Mouse (Mus musculus): ENCODE data around the gene Cpt1a. TPM values are rescaled to one million over a fixed set of nuclear protein-coding genes. Genes with fewer than 3 reads are reported as not detected.

The Cpt1a gene
- polyA plus RNA-seq, 1 experiment = 45.9 TPM

GRCm38 (mm10) chr19:3363510-3363909 lies 41.4 kb downstream of the Cpt1a start:
- Histone ChIP-seq H3K27ac (ENCODE audit: insufficient read depth, low read length) (no peak overlapping the region), H3K27me3 (ENCODE audit: control insufficient read depth, insufficient read depth, low read length) (no peaks in the 10 kb centered on the region), H3K4me3 (ENCODE audit: extremely low read depth, insufficient read depth, insufficient read length) (no peak overlapping the region), H3K4me1 (ENCODE audit: control insufficient read depth, insufficient read depth, insufficient read length) (no peaks in the 10 kb centered on the region), H3K36me3 (ENCODE audit: control insufficient read depth, insufficient read depth, low read length) (peaks cover 41% of the 10 kb centered on the region)
- DNase-seq (ENCODE audit: low read depth in 1 of 2, low spot score in 2 of 2) = no peak
- no peak for TF ChIP-seq CTCF (IDR thresholded peaks at IDR 0.05; ENCODE audit: extremely low read depth, insufficient read depth, insufficient read length, insufficient replicate concordance)
- WGBS = 97% methylated on average over 4 of the region's 4 CpGs

- 100% methylated on average over 3 of the region's 3 CpGs for WGBS
Observed at GRCm38 (mm10) chr19:3365089-3365488, 43.0 kb downstream of the Cpt1a start.

GRCm38 (mm10) chr19:3368276-3368675 lies 46.1 kb downstream of the Cpt1a start:
- H3K36me3 ChIP-seq (ENCODE audit: control insufficient read depth, insufficient read depth, low read length) = peaks cover 47% of the 10 kb centered on the region
- H3K4me3 ChIP-seq (ENCODE audit: extremely low read depth, insufficient read depth, insufficient read length) = no peak overlapping the region
- TF ChIP-seq CTCF (IDR thresholded peaks at IDR 0.05; ENCODE audit: extremely low read depth, insufficient read depth, insufficient read length, insufficient replicate concordance) = no peak
- TF ChIP-seq POLR2A (IDR thresholded peaks at IDR 0.05; ENCODE audit: low read depth, low read length) = no peak
- 90% methylated on average over 3 of the region's 3 CpGs for WGBS
- no peaks in the 10 kb centered on the region for H3K4me1 ChIP-seq (ENCODE audit: control insufficient read depth, insufficient read depth, insufficient read length)
- H3K27ac ChIP-seq (ENCODE audit: insufficient read depth, low read length) = no peak overlapping the region
- H3K27me3 ChIP-seq (ENCODE audit: control insufficient read depth, insufficient read depth, low read length) = no peaks in the 10 kb centered on the region
- no peak for DNase-seq (ENCODE audit: low read depth in 1 of 2, low spot score in 2 of 2)

More at GRCm38 (mm10) chr19:3365089-3365488, 43.0 kb downstream of the Cpt1a start:
- DNase-seq (ENCODE audit: low read depth in 1 of 2, low spot score in 2 of 2) = no peak
- no peak overlapping the region for H3K27ac ChIP-seq (ENCODE audit: insufficient read depth, low read length)
- no peaks in the 10 kb centered on the region for H3K4me1 ChIP-seq (ENCODE audit: control insufficient read depth, insufficient read depth, insufficient read length)
- H3K27me3 ChIP-seq (ENCODE audit: control insufficient read depth, insufficient read depth, low read length) = no peaks in the 10 kb centered on the region
- no peak overlapping the region for H3K4me3 ChIP-seq (ENCODE audit: extremely low read depth, insufficient read depth, insufficient read length)
- peaks cover 47% of the 10 kb centered on the region for H3K36me3 ChIP-seq (ENCODE audit: control insufficient read depth, insufficient read depth, low read length)
- TF ChIP-seq CTCF (IDR thresholded peaks at IDR 0.05; ENCODE audit: extremely low read depth, insufficient read depth, insufficient read length, insufficient replicate concordance) (no peak), POLR2A (IDR thresholded peaks at IDR 0.05; ENCODE audit: low read depth, low read length) (no peak)

- Histone ChIP-seq H3K36me3 (ENCODE audit: control insufficient read depth, insufficient read depth, low read length) (peaks cover 44% of the 10 kb centered on the region), H3K27me3 (ENCODE audit: control insufficient read depth, insufficient read depth, low read length) (no peaks in the 10 kb centered on the region), H3K27ac (ENCODE audit: insufficient read depth, low read length) (no peak overlapping the region), H3K4me1 (ENCODE audit: control insufficient read depth, insufficient read depth, insufficient read length) (no peaks in the 10 kb centered on the region), H3K4me3 (ENCODE audit: extremely low read depth, insufficient read depth, insufficient read length) (no peak overlapping the region)
- WGBS = 94% methylated on average over 12 of the region's 12 CpGs
- no peak for DNase-seq (ENCODE audit: low read depth in 1 of 2, low spot score in 2 of 2)
- no peak for TF ChIP-seq CTCF (IDR thresholded peaks at IDR 0.05; ENCODE audit: extremely low read depth, insufficient read depth, insufficient read length, insufficient replicate concordance)
- TF ChIP-seq POLR2A (IDR thresholded peaks at IDR 0.05; ENCODE audit: low read depth, low read length) = no peak
Observed at GRCm38 (mm10) chr19:3373380-3373779, 51.2 kb downstream of the Cpt1a start.

GRCm38 (mm10) chr19:3374028-3374427 lies 51.9 kb downstream of the Cpt1a start:
- Histone ChIP-seq H3K27ac (ENCODE audit: insufficient read depth, low read length) (no peak overlapping the region), H3K4me3 (ENCODE audit: extremely low read depth, insufficient read depth, insufficient read length) (no peak overlapping the region), H3K4me1 (ENCODE audit: control insufficient read depth, insufficient read depth, insufficient read length) (no peaks in the 10 kb centered on the region), H3K36me3 (ENCODE audit: control insufficient read depth, insufficient read depth, low read length) (peaks cover 43% of the 10 kb centered on the region), H3K27me3 (ENCODE audit: control insufficient read depth, insufficient read depth, low read length) (no peaks in the 10 kb centered on the region)
- TF ChIP-seq POLR2A (IDR thresholded peaks at IDR 0.05; ENCODE audit: low read depth, low read length) (no peak), CTCF (IDR thresholded peaks at IDR 0.05; ENCODE audit: extremely low read depth, insufficient read depth, insufficient read length, insufficient replicate concordance) (no peak)
- DNase-seq (ENCODE audit: low read depth in 1 of 2, low spot score in 2 of 2) = no peak
- 78% methylated on average over 2 of the region's 2 CpGs for WGBS

GRCm38 (mm10) chr19:3375945-3376495 lies 53.9 kb downstream of the Cpt1a start:
- no peak for DNase-seq (ENCODE audit: low read depth in 1 of 2, low spot score in 2 of 2)
- Histone ChIP-seq H3K4me3 (ENCODE audit: extremely low read depth, insufficient read depth, insufficient read length) (no peak overlapping the region), H3K36me3 (ENCODE audit: control insufficient read depth, insufficient read depth, low read length) (peaks cover 45% of the 10 kb centered on the region), H3K27me3 (ENCODE audit: control insufficient read depth, insufficient read depth, low read length) (no peaks in the 10 kb centered on the region), H3K4me1 (ENCODE audit: control insufficient read depth, insufficient read depth, insufficient read length) (no peaks in the 10 kb centered on the region), H3K27ac (ENCODE audit: insufficient read depth, low read length) (peak overlapping the region; percentile 4; the same call in 1 of the 2 replicates)
- TF ChIP-seq POLR2A (IDR thresholded peaks at IDR 0.05; ENCODE audit: low read depth, low read length) (no peak), CTCF (IDR thresholded peaks at IDR 0.05; ENCODE audit: extremely low read depth, insufficient read depth, insufficient read length, insufficient replicate concordance) (no peak)
- 86% methylated on average over 7 of the region's 7 CpGs for WGBS

GRCm38 (mm10) chr19:3376966-3377715 lies 55.0 kb downstream of the Cpt1a start:
- Histone ChIP-seq H3K4me1 (ENCODE audit: control insufficient read depth, insufficient read depth, insufficient read length) (no peaks in the 10 kb centered on the region), H3K36me3 (ENCODE audit: control insufficient read depth, insufficient read depth, low read length) (peaks cover 40% of the 10 kb centered on the region), H3K27me3 (ENCODE audit: control insufficient read depth, insufficient read depth, low read length) (no peaks in the 10 kb centered on the region), H3K27ac (ENCODE audit: insufficient read depth, low read length) (peak overlapping the region; percentile 34), H3K4me3 (ENCODE audit: extremely low read depth, insufficient read depth, insufficient read length) (no peak overlapping the region)
- TF ChIP-seq CTCF (IDR thresholded peaks at IDR 0.05; ENCODE audit: extremely low read depth, insufficient read depth, insufficient read length, insufficient replicate concordance) = no peak
- TF ChIP-seq POLR2A (IDR thresholded peaks at IDR 0.05; ENCODE audit: low read depth, low read length) = no peak
- DNase-seq (ENCODE audit: low read depth in 1 of 2, low spot score in 2 of 2) = no peak
- 40% methylated on average over 4 of the region's 4 CpGs for WGBS

All from spleen, adult 2 months (tissue).